Mouse (Mus musculus): ENCODE measurements around the gene Anxa3.

Anxa3 gene

DNA sequence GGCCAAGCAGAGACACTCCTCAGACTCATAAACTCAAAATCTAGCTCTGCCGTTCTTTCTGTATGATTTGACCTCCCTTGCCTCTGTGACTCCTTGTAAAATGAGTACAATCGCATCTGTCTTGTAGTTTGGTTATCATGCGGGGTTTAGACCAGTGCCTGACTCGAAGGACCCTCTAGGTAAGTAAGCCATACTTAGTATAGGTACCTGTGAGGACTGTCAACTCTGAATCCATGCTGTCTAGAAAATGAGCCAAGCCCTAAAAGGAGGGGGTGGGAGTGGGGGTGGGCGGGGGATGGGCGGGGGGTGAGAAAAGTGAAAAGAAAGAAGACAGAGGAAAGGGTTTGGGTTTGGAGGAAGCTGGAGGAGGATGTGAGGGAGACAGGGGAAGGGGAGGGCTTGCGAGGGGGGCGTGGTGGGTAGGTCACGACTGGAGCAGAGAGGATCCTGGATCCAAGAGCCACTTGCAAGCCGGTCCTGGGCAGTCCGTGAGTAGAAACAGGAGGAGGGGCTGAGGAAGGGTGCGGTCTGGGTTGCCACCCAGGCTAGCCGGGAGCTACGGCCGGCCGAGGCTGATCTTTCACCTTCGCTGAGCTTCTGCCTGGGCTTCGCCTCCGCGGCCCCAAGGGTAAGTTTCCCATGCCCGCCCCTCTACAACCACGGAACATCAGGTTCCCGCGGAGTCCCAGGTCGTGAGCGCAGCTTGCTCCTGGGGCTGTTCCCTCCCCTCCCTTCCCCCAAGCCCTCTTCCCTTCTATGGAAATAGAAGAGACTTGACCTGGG is at the start of gene Anxa3:
Gene Anxa3, plus strand, starts transcription at position 404 of the 783 bp plus-strand sequence.
- peak in 1 of 2 experiments; percentile 8 for DNase-seq

DNA sequence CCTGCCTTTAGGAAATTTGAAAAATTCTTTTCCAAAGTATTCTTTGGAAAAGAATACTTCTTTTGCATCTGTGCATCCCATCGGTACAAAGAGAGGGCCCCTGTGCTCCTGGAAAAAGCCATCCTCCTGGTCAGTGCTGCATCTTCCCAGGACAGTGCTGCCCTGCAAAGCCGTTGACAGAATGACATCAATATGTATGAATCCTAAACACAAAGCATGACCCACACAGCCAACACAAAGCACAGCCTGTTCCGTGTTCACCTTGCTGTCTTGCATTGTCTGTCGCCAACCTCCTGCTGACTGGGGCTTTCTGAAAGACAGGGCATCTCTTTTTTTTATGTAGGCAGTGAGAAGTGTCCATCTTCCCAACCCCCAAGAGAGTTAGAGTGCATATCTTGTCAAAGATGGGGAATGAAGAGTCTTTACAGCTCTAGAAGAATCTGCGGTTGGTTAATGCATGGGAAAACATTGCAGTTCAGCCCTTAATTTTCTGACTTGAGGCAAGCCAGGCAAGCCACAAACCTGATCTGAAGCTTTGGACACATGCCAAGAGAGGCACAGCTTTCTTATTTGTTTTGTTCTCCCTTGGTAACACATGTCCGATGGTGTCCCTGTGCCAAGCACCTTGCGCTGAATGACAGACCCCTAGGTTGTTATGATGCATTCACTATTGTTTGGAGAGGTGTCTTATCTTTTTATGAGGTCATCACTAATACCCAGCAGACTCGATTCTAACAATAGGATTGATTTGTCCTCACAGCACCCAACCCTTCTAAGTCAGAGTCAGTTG is 45.7 kb upstream of the Anxa3 start:
- no peak for DNase-seq

DNA sequence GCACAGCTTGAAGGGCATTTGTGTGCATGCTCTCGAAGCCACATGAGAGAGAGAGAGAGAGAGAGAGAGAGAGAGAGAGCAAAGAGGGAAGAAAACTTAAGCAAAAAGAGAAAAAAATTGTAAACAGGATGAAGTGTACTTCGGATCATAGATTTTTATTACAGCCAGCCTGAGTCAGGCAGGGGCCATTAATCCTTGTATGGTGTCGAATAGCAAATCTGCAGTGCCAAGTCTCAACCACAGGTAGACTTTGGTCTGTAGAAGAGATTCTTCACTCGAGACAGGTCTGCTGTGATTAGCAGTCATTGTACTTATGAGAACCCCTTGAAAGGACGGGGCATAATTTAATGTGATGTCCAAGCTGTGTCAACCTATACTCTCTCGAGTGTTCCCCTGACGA is 35.5 kb upstream of the Anxa3 start:
- DNase-seq, result no peak

DNA sequence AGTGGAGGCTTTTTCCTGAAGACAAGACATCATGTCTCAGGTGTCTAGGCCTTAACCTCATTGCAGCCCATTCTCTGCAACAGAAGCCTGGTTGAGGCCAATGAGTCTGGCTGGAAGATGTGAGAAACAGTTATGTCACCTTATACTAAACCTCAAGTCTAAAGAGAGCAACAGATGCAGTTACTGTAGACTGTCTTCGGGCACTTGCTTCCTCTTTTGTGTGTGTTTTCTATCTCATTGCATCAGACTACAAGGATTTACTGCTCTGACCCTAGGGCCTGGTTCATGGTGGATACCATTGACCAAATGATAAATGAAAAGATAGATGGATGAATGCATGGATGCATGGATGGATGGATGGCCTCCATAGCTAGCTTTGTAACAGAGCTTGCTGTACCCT is 31.1 kb upstream of the Anxa3 start:
- no peak for DNase-seq

DNA sequence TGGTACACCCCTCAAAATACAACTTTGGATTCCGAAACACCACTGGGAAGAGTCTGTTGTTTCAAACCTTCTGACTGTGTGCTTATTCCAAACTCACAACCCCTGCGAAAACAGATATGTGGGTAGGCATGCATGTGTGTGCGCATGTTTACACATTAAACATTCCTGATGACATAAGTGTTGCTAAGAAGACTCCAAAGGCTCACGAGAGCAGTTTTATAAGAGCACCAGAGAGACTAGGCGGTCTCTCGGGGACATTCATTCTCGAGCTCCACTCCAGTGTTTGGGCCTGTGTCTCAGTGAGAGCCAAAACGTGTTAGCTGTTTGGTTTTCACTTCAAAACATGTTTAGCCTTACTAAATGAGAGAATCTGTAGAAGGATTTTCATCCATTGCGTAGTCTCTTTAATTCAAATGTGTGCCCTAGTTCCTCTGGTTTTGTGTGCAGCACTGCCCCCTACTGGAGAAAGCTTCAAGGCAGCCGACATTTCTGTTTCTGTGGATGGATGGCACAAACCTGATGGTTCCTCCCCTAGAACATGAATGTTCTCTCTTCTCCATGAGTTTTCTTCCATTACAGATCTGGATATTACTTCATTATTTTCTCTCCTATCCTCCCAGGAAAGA is 24.2 kb upstream of the Anxa3 start:
- peak; percentile 55 to 77 for DNase-seq

DNA sequence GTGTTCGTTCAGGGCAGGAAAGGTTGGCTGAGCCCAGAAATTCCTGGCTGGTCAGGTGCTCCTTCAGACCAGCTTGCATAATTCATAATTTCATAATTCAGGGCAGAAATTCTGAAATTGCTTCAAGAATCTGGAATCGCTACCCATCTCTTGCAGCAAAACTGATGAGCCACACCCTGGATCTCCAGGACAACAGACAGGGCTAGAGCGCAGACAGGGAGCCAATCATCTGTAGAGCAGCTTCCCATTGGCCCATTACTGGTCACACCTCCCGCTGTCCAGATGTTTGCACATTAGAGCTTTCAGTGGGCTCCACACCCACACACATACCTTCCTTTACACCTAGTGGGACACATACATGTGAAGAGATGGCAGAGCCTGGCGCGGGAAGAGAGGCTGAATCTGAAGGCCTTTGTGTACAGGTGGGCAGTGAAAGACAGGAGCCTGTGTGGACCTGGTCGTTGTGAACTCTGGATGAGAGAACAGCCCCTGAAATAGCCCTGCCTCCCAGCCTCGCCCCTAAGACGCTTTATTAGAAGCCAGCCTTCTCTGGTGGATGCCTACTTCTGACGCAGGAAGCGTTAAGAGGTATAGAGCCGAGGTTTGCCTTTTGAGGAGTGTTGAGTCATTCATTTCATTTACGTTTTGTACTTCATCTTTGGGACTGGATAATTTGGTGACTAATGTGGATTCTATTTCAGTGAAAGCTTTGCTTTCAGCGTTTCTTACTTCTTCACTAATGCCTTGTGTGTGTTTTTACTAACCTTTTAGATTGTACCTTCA is 9.4 kb upstream of the Anxa3 start:
- DNase-seq, result no peak

DNA sequence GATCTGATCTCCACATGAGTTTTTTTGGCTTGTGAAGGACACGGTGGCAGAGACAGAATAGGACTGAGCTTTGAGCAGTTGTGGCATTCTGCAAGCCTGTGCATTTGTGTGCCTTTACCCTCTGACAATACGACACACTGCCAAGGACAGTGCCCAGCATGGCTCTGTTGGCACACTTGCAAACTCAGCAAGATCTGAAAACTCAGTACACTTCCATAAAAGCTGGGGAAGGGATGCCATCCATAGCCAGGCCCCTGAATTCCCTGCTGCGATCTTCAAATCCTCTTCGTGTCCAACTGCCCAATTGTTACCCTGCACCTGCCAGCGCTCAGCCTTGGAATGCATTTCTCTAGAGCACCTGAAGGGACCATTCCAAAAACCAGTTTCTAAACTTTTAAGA is 8.0 kb upstream of the Anxa3 start:
- DNase-seq, result peak; percentile 17 to 19

DNA sequence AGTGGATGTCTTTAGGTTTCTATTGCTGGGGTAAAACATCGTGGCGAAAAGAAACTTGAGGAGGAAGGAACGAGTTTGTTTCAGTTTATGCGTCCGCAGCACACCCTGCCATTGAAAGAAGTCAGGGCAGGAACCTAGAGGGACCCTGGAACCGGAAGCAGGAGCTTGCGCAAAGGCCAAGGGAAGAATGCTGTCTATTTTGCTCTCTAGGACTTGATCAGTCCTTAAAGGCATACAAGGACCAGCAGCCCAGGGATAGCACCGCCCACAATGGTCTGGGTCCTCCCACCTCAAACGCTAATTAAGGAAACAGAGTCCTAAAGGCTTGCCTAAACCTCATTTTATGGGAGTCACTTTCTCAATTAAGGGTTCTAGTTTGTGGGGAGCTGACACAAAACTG is 717 bp upstream of the Anxa3 start:
- no peak for DNase-seq

DNA sequence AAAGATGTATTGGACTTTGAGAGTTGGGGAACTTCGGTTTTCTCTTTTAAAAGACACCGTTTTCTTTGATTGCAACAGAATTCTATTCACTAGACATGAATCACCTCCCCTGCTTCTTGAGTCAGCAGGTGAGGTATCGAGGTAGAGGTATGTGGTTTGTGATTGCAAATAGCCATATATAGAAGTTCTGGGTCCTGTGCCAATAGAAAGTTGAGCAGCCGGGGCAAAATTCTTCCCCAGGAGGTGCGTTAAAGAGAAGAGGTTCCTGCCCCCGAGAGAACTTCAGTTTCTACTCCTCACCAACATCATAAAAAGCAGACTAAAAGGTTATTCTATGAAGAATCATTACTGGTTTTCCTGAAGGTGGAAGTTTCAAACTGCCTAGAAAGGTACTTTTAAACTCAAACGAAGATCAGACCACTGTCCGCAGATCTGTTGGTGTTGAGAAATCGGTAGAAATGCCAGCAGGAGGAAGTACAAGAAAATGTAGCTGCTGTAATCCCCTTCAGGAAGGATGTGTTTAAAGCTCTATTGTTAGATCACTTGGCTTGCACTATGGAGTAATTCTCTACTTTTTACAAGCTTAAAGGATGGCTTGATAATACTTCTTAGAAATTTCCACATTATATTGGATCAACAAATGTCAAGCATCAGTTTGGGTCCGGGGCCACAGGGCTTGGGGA is 955 bp downstream of the Anxa3 start:
- DNase-seq, result no peak

DNA sequence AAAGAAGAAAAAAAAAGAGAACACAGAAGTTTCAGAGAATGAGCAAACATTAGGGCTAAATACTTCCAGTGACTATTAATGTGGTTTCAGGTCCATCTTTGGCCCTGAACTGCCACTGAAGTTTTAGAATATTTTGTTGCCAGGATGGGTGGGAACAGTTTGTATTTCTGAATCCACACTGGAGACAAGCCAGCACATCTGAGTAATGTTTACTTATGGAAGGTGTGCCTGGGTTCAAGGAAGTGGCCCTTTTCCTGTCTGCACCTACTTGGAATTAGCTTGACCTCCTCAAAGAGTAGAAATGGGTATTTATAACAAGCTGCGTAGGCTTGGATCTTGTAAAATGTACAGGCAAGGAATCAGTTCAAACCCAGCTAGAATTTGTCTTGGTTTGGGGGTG is 2.6 kb downstream of the Anxa3 start:
- DNase-seq, result no peak

DNA sequence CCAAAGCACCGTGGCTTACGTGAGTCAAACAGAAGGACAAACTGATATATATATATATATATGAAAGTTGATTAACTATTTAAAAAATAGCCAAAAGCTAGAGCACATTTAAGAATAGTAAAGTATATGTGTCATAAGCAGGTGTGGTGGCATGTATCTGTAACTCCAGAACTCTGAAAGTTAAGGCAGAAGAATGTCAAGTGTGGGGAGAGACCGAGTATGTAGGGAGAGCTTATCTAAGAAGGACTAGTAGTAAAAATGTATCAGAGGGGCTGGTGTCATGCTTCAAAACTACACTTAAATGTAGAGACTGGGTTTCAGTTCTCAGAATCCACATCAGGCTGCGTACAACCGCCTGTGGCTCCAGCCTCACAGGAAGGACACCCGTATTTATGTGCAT is 4.3 kb downstream of the Anxa3 start:
- no peak for DNase-seq

DNA sequence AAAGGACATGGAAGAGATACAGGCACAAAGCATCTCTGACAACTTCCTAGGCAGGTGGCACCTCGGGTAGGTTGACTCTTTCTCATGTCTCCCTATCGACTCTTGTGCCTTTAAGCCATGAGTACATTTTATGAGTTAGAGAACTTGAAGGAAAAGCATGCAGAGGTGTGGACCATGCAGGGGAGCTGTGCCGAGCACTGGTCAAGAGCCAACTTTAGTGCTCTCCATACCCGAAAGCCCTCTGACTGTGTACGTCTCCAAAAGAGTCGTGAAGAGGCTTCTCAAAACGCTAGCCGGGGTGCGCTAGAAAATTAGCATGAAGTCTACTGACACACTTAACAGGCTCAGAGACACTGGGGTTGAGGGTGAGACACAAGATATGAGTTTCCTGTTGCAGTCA is 6.0 kb downstream of the Anxa3 start:
- DNase-seq, result no peak

DNA sequence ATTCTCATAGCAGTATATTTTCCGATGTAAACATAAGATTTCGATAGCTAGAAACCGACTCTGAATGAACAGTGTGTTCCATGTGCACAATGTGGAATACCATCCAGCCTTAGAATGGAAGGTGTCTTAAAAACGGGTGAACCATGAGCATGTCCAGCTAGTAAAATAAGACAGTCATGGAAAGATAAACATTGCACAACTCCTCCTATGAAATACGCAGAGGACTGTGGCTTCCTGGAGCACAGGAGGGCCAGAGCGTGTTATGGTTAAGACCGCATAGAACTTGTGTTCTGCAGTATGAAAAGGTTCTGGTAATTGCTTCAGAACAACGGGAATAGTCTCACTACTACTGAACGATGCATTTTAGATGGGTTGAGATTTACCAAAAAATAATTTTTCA is 6.8 kb downstream of the Anxa3 start:
- no peak for DNase-seq

DNA sequence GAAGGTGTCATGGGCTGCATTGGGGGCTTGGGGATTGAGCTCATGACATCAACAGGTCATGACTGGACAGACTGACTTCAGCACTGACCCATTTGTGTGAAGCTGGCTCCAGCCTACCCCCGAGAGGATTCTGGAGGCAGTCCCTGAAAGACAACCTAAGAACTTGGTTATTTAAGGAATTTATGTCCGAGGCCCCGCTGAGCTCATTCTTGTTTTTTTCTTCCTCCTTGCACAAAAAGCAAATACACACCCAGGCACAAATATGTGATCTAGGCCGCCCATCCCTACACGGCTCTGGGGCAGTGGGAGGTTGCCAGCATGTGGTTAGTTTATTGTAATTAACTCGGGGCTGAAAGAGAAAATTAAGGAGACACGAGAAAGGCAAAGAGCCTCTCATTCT is 9.0 kb downstream of the Anxa3 start:
- DNase-seq, result no peak

DNA sequence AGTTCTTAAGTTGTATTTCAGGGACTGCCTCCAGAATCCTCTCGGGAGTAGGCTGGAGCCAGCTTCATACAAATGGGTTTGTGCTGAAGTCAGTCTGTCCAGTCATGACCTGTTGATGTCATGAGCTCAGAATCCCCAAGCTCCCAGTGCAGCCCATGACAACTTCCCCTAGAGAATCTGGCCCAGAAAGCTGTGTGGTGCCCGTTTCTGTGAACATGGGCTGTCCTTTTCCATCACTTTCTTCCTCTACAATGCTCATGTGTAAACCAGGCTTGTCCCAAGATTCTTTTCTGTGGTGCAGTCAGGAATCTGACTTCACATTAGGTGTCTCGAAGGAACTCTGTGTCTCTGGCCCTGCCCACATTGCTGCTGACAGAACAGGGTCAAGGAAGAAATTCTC is 10.0 kb downstream of the Anxa3 start:
- DNase-seq, result no peak

DNA sequence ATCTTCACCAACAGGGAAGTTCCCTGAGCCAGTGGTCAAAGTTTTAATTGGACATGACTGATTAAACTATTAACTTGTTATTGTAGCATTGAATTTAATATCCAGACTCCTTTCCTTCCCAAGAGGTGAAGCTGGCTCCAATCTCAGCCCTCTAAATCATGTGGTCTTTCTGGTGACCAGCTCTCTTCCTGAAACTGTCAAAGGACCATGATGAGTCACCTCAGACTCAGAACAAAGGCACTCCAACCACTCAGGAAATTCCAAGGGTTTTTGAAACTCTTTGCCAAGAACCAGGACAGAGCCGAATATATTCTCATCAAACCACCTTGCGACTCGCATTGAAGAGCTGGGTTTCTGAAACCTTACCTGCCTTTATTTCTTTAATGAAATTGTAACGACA is 11.2 kb downstream of the Anxa3 start:
- no peak for DNase-seq

DNA sequence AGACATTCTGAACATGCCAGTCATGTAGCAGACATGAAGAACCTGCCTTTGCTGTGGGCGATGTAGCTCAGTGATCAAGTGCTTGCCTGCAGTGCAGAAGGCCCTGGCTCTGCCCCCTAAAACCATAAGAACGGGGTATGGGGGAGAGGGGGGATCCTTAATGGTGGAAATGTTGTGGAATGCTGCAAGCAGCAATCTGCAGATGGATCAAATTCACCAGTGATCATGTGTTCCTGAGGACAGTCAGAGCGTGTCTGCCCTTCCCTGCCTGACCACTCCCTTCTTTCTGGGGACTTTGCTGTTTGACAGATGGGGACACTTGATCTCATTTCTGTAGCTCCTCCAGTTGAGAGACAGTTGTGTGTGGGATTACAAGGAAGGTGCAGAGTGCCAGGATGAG is 11.7 kb downstream of the Anxa3 start:
- no peak for DNase-seq

DNA sequence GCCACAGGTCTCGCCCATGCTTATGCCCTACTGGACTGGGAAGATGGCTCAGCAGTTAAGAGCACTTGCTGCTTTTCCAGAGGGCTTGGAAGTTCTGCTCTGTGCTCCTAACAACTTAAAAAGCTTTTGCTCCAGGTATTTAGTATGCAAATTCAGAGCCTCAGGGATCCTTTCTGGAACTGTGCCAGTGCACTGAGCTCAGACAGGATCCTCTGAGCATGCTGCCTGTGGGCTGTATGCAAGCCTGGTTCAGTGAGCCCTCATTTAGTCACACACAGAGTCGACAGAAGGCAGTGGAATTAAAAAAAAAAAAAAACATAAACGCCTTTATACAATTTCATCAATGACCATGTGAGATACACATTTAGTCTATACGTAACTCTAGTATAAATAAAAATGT is 17.5 kb downstream of the Anxa3 start:
- no peak for DNase-seq

DNA sequence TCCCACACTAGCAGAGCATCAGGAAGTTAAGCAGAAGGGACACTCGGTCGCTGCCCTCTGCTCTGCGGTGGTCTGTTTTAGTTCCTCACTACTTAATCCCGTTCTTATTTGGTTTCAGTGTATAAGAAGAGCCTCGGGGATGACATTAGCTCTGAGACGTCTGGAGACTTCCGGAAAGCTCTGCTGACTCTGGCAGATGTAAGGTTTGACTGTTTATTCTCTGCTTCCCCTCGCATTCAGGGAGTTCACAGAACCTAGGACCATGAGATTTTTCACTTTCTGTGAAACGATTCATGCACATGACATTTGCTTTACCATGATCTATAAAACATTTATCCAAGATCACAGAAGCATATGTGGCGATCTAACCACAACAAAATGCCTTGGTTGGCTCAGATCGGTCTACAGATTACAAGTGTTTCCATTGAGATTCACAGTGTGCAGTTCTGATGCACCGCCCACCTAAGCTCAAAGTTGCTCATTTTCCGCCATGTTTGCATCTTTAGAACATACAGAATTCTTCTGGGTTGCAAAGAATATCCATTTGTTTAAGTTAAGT is 31.7 kb downstream of the Anxa3 start:
- DNase-seq, result no peak

DNA sequence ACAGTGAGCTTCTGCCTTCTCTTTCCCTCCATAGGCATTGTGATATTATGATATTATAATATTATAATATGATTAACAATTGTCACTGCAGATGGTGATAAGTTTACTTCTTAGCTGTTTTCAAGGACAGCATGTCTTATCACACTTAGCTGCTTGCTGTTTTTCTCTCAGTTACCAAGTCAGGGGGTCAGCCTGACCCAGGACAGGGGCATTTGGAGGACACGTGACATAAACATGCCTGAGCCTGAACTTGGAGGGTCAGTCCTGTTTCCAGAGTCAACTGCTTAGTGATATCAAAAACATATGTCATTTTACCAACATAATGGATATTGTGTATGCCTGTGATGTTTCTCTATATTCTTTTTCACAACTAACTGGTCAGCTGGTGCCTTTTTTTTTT is 34.0 kb downstream of the Anxa3 start:
- DNase-seq, result no peak

DNA sequence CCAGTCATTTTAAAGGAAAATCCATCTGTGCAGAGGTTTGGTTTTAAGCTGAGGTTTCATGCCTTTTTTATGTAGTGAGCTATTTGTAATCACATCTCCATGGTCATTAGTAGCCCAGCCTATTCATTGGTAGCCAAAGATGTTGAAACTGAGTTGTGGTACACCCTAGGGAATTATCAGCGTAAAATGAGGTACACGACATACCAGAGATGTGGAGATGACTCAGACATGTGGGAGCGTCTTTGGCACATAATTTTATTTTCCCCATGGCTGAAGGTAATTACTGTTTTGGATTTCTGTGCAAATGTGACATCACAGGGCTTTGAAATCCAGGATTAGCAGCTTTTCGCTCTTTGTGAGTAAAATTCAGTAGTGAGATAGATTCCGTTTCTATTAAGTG is 41.2 kb downstream of the Anxa3 start:
- no peak for DNase-seq

DNA sequence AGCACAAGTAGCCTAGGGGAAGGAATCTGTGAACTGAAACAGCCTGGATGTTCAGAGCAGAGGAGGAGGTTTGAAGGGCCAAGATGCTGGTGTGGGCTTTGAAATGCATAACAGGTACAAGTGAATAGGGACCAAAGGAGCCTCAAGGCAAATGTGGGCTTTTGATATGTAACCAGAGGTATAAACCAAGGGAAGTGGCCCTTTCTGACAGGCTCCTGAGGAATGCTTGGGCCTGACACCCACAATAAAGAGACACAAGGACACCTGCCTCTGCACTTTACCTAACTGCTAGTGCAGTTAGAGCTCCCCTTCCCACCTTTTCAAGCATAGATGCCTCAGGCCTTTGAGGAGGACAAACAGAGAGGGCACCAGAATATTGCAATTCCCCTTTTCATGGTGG is 54.8 kb downstream of the Anxa3 start:
- no peak for DNase-seq

All from cerebellum, postnatal 25 days (tissue).